Mouse (Mus musculus) induced T-regulatory cell, adult 2 months (primary cell): Measurements from ENCODE around the gene Cdh3.

ENCODE experiments used
- DNase-seq: peaks from one replicate; pipeline ENCODE4 v3.0.0-alpha.2; 2012; ENCODE audit warnings: low read depth

Cdh3 gene

DNA sequence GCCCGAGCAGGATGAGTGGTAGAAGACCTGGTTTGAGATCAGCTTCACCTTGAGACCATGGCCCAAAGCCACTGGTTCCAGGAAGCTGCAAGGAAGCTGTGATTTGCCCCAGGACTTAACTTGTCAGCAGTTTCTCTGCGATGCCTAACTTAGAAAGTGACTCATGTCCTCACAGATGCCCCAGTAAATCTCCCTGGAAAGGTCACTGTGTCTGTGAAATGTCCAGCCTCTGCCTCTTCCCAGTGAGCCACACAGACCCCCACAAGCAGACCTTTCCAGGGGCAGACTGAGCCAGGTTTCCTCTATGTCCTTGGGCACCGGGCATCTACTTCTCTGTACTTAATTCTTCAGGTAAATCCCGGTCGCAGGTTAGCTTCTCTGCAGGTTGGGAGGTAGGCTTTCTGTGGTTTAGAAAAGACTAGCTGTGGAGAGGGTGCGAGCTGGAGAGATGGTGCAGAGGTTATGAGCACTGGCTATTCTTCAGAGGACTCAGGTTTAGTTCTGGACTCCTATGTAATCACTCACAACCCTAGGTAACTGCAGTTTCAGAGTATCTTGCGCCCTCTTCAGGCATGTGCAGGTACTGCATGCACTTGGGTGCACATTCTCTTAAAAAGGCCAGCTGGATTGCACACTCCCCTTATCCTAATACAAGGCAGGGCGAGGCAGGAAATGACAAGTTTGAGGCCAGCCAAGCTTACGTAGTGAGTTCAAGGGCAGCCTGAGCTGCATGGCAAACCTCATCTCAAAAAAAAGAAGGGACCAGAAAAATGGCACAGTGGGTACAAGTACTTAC is 16.7 kb downstream of the Cdh3 start:
- DNase-seq = peak; percentile 41

DNA sequence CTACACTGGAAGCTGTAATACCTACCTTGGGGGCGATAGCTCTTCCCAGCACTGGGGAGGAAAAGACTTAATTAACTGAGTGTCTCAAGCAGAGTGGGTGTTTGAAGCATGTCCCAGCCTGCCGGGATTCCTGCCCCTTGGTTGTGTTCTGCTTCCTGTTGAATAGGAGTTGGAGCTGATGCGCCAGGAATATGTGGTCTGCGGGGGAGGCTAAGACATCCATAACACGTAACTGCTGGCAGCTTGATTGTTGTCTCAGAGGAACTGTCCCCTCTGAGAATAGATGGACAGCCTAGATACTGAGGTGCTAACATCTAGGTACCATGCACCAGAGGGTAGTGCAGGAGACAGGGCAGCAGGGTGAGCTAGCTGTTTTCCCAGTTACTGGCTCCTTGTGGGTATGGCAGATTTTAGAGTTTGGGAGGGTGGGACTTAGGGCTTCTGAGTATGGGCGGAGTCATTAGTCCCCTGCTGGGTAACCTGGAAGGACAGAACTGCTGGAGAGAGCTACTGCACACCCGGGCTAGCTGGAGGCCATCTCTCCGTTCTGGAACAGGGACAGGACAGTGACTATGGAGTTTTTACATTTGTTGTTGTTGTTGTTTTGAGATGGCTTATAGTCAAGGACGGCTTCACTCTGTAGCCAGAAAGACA is 18.0 kb downstream of the Cdh3 start:
- no peak for DNase-seq

DNA sequence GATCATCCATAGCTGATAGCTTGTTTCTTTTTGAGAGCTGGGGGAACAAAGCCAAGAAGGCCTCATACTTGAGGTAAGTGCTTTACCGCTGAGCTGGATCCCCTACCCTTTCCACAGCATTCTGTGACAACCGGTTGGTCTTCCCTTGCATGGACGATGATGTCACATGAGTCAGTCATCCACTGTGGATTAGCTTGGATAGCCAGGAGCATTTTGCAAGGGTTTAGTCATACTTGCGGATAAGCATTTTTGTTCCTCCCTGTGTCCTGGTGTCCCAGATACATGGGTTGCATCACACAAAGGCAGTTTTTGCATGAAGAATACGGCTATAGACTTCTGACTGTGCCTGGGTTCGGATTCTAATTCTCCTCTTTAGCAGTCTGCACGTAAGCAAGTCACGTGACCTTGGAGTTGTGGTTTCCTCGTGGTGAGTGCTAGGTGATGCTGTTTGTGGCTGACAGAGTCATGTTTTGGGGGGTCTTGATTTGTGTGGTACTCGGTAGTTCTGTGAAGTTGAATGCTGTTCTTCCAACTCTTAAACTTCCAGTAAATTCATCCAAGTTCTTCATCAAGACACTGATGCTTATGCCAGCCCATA is 19.3 kb downstream of the Cdh3 start:
- no peak for DNase-seq

DNA sequence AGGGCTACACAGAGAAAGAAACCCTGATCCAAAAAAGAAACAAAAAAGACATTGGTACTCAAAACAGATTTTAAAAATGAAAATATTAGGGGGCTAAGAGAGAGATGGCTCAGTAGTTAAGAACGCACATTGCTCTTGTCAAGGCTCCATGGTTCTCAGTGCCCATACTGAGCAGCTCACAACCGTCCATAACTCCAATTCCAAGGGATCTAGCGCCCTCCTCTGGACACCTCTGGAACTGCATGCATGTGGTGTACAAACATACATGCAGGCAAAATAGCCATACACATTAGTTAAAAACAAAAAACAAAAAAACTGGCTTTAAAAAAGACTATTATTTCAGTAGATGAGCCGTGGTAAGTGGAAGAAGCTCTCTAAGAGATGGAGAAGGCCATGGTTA is 19.9 kb downstream of the Cdh3 start:
- DNase-seq = peak; percentile 35

DNA sequence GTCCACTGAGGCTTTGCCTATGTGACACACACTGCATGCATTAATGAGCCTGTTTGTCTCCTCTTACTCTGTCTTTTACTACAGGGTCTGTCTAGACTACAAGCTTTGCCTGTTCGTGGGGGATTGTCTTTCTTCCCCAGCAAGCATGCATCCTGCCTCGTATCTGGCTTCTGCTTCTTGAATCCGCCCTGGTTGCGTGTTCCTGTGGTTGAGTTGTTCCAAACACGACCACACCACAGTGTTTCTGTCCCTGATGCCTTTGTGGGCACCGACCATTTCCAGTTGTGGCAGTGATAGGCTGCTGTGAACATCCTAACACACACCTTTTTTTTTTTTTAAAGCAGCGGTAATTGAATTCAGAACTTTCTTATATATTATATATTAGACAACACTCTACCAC is 23.0 kb downstream of the Cdh3 start:
- no peak for DNase-seq

DNA sequence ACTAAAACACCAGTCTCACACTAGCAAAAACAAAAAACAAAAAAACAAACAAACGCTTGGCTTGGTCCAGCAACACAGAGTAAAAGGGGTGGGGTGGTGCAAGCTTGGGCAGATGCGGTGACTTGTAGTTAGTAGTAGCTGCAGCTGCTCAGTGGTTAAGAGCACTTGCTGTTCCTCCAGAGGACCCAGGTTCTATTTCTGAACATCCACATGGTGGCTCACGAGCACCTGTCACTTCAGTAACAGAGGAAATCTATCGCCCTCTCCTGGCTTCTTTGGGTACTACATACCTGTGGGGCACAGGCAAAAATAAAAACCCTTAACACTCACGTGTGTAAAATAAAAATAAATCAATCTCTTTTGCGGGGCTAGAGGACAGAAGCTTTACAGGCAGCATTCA is 23.8 kb downstream of the Cdh3 start:
- DNase-seq = peak; percentile 81

DNA sequence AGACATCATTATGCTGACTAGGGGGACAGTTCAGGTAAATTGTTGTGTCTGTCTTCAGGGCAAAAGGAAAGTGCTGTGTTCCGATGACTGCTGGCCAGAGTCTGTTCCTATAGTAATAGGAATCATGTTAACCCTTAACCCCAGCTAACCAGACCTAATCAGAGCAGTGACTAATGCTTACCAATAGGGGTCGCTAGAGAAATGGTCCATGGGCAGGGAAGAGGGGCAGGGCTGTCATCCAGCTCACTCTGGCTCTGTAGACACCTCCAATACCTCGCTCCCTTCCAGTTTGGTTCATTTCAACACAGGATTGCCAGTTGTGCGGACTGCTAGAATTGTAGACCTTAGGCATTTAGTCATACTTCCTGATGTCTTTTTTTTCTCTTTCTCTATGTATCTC is 24.8 kb downstream of the Cdh3 start:
- DNase-seq = peak; percentile 39

DNA sequence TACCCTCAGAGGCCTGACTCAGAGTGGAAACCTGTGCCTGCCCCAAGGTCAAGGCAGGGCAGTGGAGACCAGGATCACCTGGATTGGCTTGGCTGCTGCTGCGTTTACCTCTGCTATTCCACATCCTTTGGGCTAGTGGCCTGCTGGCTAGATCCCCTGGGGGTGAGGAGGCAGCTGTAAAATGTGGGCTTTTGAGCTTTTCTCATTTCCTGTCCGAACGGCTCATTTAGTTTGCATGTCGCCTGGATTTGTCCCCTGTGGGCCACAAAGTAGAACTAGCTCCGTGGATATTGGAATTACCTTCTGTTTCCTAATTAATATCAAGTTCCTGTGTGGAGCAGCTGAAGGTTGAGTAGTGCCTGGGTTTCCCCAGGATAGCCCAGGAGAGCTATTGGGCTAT is 28.5 kb downstream of the Cdh3 start:
- no peak for DNase-seq

DNA sequence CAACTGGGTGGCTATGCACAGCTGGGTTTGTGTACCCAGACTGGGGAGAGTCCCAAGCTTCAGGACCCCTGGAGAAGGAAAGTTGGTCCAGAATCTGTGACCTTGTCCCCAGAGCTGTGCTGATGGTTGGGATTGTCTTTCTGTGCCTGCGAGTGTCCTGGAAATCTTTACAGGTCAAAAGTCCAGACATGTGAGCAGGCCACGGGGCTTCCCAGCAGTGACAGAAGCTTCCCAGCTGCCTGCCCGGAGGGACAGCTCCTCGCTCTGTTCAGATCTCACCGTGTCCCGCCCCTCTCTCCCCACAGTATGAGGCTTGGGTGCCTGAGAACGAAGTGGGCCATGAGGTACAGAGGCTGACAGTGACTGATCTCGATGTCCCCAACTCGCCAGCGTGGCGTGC is 30.3 kb downstream of the Cdh3 start:
- no peak for DNase-seq

DNA sequence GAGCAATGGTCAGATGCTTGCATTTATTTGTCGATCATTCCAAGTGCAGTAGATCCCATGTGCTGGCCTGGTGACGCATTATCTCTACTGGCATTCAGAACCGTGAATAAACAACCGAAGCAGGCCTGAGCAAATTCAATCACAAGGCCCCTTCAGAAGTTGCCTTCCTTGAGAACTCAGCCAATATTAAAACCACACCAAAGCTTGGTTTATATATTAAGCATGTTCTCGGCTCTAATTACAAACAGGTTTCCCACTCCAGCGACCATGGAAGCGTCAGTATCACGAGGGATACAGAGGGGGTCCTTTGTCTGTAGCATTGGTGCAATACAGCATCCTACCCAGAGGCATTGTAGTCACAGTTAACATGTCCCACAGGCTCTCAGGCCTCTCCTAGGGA is 32.4 kb downstream of the Cdh3 start:
- DNase-seq = no peak

DNA sequence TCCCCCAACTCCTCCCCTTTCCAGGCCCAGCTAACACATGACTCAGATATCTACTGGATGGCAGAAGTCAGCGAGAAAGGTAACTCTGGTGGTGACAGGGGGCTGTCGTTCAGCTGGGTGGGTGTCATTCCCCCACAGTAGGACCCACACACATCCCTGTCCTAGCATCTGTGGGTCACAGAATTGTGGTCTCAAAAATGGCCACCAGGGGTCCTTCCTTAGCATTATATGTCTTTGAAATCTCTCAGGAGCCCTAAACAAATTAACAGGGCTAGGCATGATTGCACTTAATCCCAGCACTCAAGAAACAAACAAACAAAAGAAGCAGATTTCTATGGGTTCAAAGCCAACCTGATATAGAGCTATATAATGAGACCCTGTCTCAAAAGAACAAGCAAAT is 34.5 kb downstream of the Cdh3 start:
- peak; percentile 46 for DNase-seq

DNA sequence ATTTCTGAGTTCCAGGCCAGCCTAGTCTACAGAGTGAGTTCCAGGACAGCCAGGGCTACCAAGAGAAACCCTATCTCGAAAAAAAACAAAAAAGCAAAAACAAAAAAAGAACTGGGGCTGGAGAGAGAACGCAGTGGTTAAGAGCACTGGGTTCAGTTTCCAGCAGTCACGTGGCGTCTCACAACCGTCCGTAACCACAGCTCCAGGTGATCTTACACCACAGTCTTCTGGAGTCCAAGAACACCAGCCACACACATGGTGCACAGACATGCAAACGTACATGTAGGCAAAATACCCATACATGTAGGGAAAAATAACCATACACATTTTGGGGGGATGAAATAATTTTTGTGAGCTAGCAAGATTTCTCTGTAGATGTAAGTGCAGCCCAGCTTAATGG is 36.1 kb downstream of the Cdh3 start:
- no peak for DNase-seq

DNA sequence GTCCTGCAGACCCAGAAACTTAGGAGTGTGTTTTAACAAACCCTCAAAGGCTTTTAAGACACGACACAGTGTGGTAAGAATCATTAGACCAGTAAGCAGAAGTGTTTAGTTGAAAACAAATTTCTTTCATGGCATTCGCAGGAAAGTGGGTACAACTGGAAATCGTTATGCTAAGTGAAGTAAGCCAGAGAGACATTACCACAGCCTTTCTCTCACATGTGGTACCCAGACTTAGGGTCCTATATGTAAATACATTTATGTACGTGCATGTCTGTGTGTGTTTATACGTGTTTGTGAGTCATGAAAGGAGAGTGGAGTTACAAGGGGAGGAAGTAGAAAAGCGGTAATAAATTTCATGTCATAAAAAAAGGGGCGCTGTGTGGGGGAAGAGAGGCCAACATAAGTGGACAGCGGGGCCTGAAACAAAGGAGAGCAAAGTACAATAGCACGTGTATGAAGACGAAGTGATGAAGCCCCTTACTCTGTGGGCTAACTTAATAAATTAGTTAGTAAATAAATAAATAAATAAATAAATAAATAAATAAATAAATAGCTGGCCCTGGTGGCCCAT is 37.8 kb downstream of the Cdh3 start:
- no peak for DNase-seq

DNA sequence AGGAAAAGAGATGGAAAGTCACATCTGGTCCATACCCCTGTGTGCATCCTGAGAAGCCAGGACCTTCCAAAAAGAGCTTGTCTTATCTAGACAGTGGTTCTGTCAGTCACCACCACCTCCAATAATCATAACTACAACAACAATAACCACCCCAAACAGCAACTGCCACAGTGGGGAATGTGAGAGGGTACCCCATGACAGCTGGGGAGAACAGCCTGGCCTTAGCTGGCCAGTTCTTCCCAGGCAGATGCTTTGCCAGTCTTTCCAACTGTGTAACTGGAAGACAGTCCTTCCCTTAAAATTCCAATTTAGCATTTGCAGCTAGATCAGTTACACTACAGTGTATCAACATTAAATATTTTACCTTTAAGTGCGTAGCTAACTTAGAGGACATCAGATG is 40.2 kb downstream of the Cdh3 start:
- DNase-seq = no peak

DNA sequence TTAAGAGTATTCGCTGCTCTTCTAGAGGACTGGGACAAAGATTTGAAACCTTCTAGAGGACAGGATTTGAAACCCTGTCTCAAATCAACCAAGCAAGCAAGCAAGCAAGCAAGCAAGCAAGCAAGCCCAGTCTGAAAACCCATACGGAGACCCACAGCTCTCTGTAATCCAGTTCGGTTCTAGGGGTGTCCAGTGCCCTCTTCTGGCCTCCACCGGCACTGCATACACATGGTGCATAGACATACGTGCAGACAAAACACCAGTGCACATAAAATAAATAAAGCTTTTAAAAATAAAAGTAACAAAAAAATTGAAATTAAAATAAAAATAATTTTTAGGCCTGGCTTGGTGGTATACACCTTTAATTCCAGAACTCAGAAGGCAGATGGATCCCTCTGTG is 43.3 kb downstream of the Cdh3 start:
- no peak for DNase-seq

DNA sequence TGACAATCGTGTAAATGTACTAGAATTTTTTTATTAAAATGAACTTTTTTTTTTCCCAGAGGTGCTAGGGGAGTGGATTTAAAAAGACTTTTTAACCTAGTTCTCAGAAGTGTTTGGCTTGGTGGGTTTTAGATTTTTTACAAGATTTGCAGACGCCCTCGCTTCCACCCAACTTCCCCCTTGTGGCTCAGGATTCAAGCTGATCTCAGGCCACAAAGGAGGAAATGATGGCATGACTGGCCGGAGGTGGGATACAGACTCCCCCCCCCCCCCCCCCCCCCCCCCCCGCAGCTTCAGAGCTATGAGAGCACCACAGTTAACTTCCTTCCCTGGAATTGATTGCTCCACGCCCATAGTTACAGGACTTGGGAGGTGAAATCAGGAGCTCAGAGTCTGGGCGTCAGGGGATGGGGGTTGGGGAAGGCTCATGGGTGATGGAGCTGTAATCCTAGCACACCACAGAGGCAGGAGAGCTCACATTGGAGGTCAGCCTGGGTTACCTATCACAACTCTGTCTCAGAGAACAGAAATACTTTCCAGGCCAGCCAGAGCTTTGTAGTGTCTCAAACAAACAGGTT is 45.5 kb downstream of the Cdh3 start:
- DNase-seq = no peak

DNA sequence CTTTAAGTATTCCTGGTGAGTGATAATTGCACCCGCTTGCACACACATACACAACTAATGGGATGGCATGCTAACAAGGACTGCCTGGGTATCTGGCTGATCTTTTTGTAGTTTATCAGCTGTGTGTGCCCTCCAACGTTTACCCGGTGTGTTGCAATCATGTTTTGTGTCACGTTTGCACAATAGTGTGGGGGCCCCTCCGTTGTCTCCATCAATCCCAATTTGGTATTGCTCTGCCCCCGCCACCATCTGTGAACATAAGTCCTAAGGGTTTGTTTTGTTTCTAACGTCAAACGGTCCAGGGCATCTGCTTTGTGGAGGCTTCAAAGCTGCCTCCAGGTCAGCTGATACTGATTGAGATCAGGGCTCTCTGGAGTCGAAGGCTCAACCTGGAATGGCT is 49.2 kb downstream of the Cdh3 start:
- no peak for DNase-seq

DNA sequence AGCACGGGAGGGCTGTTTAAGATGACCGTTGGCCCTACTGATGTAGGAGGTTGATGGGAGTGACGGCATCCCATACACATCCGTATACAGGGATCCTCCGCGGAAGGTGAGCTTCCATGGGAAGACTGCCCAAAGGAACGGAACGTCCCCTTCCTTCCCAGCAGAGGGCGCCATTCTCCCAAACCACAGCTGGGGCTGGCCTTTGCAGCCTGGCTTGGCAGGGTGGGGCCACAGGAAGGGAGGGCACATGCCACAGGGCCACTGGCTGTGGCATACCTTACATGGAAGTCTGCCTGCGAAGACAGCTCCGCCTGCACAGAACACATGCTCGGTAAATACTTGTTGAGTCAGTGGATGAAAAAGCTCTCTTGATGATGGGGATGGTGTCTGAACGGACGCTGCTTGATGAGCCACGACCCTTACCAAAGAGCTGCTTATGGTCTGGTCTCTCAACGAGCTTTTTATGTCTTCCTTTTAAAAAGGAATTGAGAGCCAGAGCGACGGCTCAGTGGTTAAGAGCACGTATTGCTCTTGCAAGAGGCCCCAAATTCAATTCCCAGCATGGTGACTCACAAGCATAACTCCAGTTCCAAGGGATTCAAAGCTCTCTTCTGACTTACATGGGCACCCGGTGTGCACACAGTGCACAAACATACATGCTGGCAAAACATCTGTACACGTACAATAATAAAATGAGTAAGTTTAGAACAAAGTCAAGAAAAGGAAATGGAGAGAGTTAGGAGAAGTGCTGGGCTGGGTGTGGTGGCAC is 50.6 kb downstream of the Cdh3 start:
- DNase-seq = peak; percentile 79

DNA sequence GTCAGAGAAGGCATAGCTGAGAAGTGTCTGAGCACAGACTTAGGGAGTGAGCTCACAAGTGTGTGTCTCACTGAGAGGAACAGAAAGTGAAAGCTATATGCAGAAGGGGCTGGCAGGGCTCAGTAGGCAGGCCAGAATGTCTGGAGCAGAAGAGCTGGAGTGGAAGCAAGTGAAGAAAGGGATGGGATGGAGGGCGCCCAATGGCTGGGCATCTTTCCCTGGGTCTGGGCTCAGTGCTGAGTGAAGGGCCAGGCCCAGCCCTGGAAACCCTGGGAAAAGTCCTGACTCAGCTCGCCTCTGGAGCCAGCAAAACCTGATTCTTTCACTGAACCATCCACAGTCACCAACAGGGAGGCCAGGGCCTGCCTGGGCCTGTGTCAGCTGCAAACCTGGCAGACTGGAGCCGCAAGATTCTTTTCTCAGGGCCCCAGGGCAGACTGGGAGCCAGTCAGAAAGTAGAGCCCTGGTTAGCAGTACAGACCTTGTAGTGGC is 53.0 kb downstream of the Cdh3 start:
- peak; percentile 20 for DNase-seq

DNA sequence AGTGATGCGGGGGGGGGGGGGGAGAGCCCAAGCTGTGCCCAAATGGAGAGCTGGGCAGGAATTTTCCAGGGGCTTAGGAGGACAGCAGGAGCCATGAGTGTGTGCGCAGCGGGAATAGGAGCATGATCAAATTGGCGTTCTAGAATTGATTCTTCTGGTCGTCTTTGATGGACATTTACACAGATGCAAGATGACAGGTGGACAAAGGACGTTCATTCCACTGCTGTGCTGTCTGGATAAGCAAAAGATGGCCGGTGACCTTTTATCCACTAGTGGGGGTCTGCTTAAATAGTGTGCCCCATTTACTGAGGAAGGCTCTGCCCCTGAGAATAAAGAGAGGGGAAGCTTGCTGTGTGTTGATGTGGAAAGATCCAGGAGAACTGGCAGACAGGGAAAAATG is 58.3 kb downstream of the Cdh3 start:
- no peak for DNase-seq

DNA sequence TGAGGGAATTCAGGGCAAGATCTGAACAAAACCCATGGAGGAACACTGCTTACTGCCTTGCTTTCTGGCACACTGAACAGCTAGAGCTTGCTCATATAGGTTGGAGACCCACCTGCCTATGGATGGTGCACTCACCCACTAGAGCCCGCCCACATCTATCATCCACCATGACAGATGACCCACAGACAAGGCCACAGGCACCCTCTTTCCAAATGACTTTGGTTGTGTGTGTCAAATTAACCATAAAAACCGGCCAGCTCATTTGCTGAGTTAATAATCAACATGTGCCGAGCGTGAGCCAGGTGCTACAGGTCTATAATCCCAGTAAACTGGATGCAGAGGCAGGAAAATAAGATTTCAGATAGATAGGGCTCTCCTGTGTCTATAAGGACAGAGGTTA is 59.7 kb downstream of the Cdh3 start:
- no peak for DNase-seq
